Mouse (Mus musculus) MEL (cell line): Measurements from ENCODE around the gene Slc5a2.

Experiments
- CTCF ChIP-seq, 3 experiments: IDR thresholded peaks in 2 of 3; conservative IDR thresholded peaks in 1 of 3; 2 replicates each; pipeline ENCODE4 v1.5.1; 2011 to 2012; ENCODE audit warnings: low read length in 3 of 3, low read depth in 2 of 3, mild to moderate bottlenecking in 2 of 3, improper control_type of control experiment in 1 of 3, inconsistent platforms in 1 of 3, mixed read lengths in 1 of 3, moderate library complexity in 1 of 3; ENCODE audit not compliant: control insufficient read depth in 1 of 3, insufficient read depth in 1 of 3, poor library complexity in 1 of 3, severe bottlenecking in 1 of 3
- EP300 ChIP-seq, 2 experiments: IDR thresholded peaks; 2 replicates each; pipeline ENCODE4 v1.6.1; 2011; ENCODE audit warnings: improper control_type of control experiment in 2 of 2, low read length in 2 of 2, low read depth in 1 of 2, mild to moderate bottlenecking in 1 of 2
- GATA1 ChIP-seq: IDR thresholded peaks from 2 replicates; pipeline ENCODE4 v1.6.1; 2011; ENCODE audit warnings: low read depth, low read length, improper control_type of control experiment
- POLR2A ChIP-seq, 2 experiments: IDR thresholded peaks; 2 replicates each; pipeline ENCODE4 v1.6.1; 2011 to 2012; ENCODE audit warnings: low read length in 2 of 2, mild to moderate bottlenecking in 2 of 2, control low read depth in 1 of 2, improper control_type of control experiment in 1 of 2, low read depth in 1 of 2, moderate library complexity in 1 of 2; ENCODE audit not compliant: control insufficient read depth in 1 of 2, insufficient read depth in 1 of 2, poor library complexity in 1 of 2

GRCm38 (mm10) chr7:128276051-128276450 is 10.6 kb downstream of the Slc5a2 start:
- TF ChIP-seq CTCF (IDR thresholded peaks at IDR 0.05 in 2 of 3, conservative IDR thresholded peaks at IDR 0.05 in 1 of 3; ENCODE audit: control insufficient read depth in 1 of 3, insufficient read depth in 1 of 3, low read depth in 2 of 3, low read length in 3 of 3, poor library complexity in 1 of 3, severe bottlenecking in 1 of 3) (no peak), POLR2A (IDR thresholded peaks at IDR 0.05; ENCODE audit: control insufficient read depth in 1 of 2, insufficient read depth in 1 of 2, low read depth in 1 of 2, low read length in 2 of 2, poor library complexity in 1 of 2) (no peak), GATA1 (no peak), EP300 (IDR thresholded peaks at IDR 0.05; ENCODE audit: low read depth in 1 of 2, low read length in 2 of 2) (no peak)
